Mouse (Mus musculus) mouse trophoblast stem cell (cell line): Measurements from ENCODE around the gene Micu2.
"Not testable (repeated sequence)": the region's sequence is repeated elsewhere in the genome, so short reads cannot be mapped to it uniquely, and the experiment has no call there.

Experiments used
- in situ Hi-C, 2 experiments: fragments of 300-500 bp; cut with MseI, MboI; formaldehyde crosslinking; loops; 2 replicates in 1 of 2; 3 replicates in 1 of 2; pipeline ENCODE4 v1.15.1; 2025

Micu2 gene

DNA sequence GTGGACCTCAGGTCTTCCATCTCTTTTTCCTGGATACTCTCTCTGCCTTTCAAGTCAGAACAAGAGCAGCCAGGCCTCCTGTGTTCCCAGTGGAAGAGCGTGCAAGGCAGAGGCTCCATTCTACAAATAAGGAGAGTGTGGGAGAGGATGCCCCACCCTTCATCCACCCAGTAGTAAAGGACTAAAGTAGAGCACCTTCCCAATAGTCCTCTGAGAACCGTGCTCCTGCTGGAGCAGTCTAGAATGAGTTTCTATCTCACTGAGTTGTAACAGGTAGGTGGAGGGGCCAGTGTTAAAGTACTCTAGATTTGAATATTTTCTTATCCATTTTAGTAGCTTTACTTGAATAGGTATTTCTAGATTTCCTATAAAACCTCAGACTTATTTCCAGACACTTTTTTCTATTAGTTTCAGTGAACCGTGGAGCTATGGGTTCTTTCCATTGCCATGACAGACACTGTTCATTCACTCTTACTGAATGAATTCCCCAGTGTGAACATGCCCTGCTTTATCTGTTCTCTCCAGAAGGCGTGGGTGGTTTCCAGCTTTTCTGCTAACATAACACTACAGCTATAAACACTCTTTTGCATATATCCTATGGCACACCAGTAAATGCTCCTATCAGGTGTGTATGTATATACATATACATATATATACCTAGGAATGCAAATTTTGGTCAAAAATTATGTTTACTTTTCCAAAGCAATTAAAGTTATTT lies 31.8 kb downstream of the Micu2 start:
- in situ Hi-C loops = no loop called here

DNA sequence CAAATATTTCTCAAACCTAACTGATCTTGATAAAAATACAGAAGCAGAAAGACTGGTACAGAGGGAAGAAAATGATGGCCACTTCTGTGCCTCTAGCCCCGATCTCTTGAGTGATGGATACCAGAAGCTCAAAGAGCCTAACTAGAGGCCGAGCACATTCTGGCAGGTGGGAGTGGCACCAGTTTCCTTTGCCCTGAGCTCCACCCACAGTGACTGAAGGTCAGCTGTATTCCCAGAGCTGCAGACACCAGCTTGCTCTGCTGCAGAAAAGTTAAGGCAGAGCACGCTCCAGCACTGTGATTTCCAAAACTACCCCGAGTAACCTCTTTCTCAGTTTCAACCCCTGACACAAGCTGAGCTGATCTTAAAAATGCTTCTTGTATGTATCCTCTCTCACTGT lies 37.2 kb downstream of the Micu2 start:
- in situ Hi-C loops = no loop called here

DNA sequence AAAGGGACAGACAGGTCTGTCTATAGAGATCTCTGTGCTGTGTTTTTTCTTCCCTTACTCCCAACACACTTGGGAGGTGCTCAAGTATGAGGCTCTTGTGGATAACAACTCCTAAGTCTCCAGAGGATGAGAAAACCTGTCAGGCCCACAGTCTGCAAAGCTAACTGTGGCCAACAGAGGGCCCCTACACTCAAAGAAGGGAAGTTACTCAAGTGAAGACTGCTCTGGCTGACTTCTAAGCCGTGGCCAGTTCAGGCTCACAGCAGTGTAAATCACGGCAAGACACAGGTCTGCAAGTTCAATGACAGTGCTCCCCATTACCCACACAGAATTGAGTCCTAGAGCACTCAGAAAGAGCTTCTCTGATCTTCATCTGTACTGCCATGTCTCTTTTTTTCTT lies 48.0 kb downstream of the Micu2 start:
- in situ Hi-C loops = no loop called here

DNA sequence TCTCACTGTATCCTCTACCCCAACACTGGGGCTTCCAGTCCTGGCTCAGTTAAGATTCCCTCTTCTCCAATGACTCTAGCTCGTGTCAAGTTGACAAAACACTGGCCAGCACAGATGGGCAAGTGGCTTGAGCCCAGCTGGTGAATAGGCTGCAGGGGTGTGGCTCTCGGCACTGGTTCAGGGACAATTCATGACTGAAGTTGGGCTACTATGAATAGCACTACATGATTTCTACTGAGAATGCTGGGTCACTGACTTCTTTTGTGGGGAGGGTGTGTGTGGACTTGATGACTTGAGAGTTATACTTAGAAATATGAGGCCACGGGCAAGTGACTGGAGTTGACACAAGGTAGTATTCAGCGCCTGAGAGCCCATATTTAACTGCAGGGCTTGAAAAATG lies 53.2 kb downstream of the Micu2 start:
- in situ Hi-C loops = no loop called here

DNA sequence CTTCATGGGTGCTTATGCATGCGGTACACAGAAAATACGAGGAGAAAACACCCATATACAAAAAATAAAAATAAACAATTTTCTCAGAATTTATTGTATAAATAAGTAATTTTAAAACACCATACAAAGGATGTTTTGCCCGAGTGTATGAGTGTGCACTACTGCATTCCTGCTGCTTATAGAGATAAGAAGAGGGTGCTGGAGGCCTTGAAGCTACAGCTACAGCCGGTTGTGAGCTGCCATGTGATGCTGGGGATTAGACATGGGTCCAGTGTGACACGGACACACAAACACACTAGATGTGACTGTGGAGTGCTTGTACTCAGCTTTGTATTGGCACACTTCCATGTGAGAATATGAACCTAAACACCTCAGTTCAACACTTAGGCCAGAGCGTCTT lies 61.8 kb downstream of the Micu2 start:
- in situ Hi-C loops = no loop called here

DNA sequence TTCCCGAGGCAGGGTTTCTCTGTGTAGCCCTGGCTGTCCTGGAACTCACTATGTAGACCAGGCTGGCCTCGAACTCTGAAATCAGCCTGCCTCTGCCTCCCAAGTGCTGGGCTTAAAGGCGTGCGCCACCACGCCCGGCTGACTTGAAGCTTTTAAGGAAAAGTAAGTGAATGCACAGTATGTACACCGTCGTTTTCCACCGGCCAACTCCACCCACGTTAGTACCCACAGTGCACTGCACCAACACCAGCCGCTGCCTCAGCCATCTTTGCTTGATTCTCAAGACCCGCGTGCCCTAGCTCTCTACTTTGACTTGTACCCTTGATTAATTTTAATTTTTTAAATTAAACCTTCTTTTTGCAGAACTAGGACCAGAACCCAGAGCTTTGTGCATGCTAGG lies 64.4 kb downstream of the Micu2 start:
- in situ Hi-C loops = no loop called here

DNA sequence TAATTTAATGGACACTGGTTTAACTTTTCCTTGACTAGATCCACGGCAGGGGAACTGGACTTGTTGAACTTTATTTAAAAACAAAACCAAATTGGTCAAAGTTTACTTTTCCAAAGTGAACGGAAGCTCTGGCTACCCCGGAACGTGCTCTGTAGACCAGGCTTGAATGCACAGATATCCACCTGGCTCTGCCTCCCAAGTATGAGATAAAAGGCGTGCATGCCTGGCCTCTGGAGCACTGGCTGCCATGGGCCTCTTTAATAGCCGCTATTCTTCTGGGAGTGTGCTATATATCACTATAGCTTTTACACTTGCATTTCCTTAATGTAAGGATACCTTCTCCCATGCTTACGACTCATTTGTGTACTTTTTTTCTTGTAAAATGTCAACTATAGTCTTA lies 65.5 kb downstream of the Micu2 start:
- in situ Hi-C loops = no loop called here

DNA sequence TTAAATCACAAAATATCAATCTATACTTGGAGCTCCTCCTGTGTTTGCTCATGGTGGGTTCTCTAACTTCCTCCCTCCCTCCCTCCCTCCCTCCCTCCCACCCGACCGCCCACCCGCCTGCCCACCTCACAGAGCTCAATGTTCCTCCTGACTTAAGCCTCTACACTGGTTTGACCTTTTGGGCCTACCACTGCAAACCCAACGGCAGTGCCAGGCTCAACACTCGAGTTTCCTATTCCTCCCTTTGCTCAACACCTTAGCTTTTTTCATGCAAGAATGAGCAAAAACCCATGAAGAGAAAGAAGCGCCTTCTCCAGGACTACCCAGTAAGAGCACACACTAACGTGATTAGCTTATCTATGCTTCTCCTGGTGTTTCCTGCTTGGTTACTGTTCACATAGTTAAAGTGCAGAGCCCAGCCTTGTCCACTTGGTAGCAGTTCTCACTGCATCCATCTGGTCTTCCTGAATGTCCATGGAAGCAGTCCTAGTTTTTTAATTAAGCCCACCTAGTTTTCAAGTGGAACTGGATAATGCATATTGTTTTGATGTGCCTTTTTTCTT lies 66.1 kb downstream of the Micu2 start:
- in situ Hi-C loops = no loop called here

DNA sequence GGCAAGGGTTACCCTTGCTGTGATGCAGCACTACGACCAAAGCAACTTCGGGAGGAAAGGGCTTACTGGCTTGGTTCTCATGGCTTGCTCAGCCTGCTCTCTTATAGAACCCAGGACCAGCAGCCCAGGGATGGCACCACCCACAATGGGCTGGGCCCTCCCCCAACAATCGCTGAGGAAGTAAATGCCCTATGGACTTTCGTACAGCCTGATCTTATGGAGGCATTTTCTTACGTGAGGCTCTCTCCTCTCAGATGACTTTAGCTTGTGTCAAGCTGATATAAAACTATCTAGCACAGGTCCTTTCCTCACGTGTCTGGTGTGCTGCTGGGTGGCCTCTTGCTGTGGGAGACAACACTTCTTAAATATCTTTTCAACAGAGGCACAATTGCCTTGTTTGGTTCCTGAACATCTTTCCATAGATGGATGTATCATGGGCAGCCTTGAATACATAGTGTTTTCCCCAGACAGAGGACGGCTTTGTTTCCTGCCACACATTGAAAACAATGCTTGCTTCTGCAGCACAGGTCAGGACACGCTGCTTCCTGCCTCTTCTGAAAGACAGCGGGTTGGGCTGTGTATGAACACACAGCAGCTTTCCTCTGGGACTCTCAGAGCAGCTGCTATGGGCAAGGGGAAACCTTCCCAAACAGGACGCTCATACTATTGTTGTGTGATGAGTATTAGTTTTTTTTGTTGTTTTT lies 77.5 kb downstream of the Micu2 start:
- in situ Hi-C loops = no loop called here

DNA sequence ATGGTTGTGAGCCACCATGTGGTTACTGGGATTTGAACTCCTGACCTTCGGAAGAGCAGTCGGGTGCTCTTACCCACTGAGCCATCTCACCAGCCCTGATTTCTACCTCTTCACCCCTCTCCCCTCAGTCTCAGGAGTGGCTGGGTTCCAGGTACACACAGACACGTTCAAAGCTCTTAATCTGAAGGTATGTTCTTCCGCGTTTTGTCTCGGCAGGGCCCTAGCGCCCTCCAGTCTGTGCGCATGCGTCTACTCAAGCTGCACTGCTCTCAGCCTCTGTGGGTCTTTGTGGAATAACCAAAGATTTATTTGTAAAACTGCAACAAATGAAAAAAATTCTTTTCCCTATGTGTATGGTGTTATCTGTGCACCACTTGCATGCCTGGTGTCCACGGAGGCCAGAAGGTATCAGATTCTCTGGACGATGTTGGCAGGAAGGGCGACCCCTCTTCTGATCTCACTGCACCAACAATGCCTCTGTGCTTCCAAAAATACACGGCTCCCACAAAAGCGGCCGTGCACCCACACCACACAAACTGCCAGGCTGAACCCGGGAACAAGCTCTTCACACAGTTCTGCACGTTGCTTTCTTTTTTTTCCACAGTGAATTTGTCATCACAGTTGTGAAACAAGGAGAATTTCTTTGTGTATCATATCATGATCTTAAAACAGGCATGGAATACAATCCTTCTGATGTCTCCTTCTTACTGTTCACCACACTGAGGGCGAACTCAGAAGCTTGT lies 78.3 kb downstream of the Micu2 start:
- in situ Hi-C loops = no loop called here

DNA sequence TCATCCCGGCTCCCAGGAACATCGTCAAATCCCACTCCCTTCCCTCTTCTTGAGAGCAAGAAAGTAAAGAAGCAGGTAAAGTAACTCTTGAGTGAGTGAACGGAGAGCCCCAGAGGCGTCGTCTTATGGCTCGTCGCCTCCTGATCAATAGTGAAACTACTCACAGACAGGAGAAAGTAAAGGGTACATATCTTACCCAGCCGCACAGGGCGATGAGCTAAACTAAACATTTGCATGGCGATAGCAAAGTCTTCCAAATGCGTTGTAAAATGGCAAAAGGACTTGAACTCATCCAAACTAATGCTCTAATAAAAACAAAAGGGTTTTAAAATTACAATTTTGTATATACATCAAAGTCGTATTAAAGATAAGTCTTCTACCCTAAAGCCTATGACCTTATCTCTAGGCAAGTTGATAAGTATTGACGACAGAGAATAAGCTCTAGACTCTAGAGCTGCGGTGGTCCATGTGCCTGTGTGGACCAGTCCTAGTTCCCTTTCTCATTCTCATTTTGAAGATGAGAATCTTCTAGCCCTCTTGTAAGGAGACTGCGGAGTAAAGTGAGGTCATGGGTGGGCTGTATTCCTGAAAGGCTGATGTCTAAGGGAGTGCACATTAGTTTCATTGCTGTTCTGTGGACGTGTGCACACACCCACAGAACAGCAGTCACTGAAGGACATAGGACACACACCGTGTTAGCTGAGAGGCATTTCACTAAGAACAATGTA lies 79.8 kb downstream of the Micu2 start:
- in situ Hi-C loops = no loop called here

DNA sequence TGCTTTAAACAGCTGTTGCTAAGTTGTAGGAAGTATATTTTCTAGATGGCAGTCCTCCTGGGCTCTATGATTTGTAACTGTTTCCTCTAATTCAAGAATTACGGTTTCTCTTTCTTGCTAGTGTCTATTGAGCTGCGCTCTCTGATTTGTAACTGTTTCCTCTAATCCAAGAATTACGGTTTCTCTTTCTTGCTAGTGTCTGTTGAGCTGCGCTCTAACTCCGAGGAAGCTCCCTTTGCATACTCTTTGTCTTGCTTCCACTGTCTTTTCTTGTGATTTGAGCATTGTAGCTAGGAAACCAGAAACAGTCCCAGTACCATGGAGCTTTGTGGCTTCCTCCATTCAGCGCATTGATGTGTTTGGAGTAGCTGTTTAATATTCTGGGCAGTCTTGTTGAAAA lies 83.7 kb downstream of the Micu2 start:
- in situ Hi-C loops = no loop called here

DNA sequence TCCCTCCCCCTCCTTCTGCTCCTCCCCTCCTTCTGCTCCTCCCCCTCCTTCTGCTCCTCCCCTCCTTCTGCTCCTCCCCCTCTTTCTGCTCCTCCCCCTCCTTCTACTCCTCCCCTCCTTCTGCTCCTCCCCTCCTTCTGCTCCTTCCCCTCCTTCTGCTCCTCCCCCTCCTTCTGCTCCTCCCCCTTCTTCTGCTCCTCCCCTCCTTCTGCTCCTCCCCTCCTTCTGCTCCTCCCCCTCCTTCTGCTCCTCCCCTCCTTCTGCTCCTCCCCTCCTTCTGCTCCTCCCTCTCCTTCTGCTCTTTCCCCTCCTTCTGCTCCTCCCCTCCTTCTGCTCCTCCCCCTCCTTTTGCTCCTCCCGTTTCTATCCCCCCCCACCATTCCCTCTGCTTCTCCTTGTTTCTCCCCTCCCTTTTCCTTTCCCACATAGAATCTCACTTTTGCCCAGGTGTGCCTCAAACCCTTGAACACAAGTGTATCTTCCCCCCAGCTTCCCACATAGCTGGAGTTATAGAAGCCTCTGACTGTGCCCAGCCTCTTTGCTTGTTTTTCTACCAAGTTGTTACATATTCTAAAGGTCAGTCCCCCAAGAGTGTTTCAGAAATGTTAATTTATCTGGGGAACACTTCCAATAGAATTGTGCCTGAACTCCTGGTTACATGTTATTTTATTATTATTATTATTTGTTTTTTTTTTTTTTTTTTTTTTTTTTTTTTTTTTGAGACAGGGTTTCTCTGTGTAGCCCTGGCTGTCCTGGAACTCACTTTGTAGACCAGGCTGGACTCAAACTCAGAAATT lies 86.7 kb downstream of the Micu2 start:
- in situ Hi-C loops = not testable (repeated sequence)

DNA sequence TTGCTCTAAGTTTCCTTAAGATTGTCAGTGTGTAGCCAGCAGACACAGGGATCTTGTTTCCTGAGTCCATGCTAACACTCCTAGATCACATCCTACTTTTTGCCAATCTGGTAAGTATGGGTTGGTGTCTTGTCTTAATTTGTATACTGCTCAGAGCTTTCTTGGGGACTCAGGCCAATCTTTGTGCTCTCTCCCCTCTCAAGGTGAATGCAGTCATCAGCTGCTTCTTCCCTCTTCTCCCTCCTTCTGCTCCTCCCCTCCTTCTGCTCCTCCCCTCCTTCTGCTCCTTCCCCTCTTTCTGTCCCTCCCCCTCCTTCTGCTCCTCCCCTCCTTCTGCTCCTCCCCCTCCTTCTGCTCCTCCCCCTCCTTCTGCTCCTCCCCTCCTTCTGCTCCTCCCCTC lies 87.3 kb downstream of the Micu2 start:
- in situ Hi-C loops = not testable (repeated sequence)

DNA sequence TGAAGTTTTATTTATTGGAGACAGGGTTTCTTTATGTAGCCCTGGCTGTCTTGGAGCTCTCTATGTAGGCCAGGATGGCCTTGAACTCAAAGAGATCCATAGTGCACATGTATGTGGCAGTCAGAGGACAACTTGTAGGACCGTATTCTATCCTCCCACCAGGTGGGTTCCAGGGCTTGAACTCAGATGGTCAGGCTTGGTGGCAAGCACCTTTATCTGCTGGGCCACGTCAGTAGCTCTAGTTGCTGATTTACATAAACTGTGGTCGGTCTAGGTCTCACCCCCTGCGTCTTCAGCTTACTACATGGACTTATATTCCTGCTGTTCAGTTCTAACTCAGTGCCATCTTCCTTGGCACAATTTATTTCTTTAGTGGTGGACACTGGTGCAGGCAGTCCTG lies 87.7 kb downstream of the Micu2 start:
- in situ Hi-C loops = no loop called here

DNA sequence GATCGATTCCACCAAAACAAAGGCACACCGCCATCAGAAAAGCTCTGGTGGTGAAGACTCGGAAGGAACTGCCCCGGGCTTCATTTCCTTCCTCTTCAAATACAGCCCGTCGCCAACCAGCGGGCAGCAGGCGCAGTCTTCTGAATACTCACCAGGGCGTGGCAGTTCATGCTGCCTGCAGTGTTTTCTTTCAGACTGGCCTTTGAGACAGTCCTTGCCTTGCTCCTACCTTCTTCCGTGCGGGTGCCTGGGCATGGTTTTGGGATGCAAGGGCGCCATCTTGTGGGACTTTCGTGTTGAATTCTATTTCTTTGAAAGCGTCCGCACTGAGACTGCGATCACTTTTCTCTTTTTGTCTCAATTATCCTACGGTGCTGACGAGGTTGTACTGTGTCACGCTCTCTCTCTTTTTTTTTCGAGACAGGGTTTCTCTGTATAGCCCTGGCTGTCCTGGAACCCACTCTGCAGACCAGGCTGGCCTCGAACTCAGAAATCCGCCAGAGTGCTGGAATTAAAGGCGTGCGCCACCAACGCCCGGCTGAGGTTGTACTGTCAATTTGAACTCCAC lies 88.5 kb downstream of the Micu2 start:
- in situ Hi-C loops = no loop called here

DNA sequence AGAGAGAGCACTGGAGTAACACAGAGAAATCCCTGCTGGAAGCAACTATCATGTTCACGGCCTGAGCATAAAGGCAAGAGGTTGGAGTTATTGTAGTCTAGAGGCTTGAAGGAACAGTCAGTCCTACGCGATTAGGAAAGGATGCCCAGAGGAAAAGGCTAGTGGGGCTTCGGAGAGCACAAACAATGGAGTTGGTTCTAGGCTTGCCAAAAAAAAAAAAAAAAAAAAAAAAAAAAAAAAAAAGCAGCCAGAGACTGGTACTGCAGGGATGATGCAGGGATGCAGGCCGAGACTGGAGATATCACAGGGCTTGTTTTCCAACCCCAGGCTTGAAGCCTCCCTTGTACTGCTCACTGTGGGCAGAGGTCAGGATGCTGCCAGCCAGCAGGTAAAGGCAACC lies 89.8 kb downstream of the Micu2 start:
- in situ Hi-C loops = no loop called here

DNA sequence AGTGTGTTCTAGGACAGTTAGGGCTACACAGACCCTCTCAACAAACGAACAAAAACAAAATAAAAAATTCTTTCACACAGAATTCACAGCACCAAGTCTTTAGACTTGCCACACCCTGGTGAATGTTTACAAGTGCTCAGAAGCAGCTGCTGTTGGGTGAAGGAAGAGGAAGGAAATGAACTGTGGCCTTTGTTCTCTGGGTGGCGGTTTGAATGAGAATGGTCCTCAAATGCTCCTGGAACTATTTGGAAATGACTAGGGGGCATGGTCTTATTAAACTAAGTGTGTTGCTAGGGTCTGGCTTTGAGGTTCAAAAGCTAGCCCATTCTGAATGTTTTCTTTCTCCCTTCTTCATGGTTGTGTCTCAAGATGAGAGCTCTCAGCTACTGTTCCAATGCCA lies 90.6 kb downstream of the Micu2 start:
- in situ Hi-C loops = no loop called here

DNA sequence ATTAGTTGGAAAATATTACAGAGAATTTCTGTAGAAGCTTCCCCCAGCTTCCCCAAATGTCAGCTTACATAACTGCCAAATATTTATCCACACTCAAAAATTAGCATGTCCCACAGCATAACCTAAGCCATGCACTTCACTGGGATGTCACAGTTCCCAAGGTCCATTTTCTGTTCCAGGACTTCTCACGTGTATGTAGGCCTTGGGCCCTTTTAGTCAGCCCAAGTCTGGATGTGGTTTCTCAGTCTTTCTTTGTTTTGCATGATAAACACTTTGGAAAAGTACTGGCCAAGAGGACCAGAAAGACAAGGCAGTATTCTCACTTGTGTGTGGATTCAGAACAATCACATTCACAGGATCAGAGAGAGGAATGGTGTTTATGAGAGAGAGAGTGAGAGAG lies 97.1 kb downstream of the Micu2 start:
- in situ Hi-C loops = no loop called here

DNA sequence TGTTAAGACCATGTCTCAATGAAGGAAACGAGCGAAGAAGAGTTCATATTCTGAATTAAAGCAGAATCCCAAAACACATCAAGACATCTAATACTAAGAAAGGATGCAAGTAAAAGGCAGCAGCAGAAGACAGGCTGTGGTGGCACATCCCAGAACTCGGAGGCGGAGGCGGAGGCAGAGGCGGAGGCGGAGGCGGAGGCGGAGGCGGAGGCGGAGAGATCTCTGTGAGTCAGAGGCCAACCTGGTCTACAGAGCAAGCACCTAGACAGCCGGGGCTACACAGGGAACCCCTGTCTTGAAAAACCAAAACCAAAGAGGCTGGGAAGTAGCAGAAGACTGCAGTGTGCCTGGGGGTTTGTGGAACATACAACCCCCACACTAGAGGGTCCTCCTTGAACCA lies 102.2 kb downstream of the Micu2 start:
- in situ Hi-C loops = no loop called here
